Mouse (Mus musculus) brown adipose tissue, adult 24 weeks (tissue): ENCODE measurements around the gene Cntnap2. TPM values are rescaled to one million over a fixed set of nuclear protein-coding genes. Genes with fewer than 3 reads are reported as not detected.

Experiments
- H3K27ac ChIP-seq: fragments of 200-500 bp; replicated peaks from 2 replicates; pipeline ENCODE4 v1.5.1; 2012; ENCODE audit warnings: low read depth, mild to moderate bottlenecking, low read length
- H3K4me1 ChIP-seq: fragments of 200-500 bp; 2 replicates; pipeline ENCODE4 v1.6.1; 2012; ENCODE audit warnings: low read length, mixed read lengths; ENCODE audit not compliant: control insufficient read depth, insufficient read depth, insufficient read length
- H3K4me3 ChIP-seq: fragments of 200-500 bp; 2 replicates; pipeline ENCODE4 v1.5.1; 2012; ENCODE audit warnings: low read depth, mild to moderate bottlenecking, low read length, moderate library complexity; ENCODE audit not compliant: insufficient read depth
- polyA plus RNA-seq: library from polyadenylated mRNA; stranded (reverse); fragments of >200 nt; gene quantifications from 2 replicates; pipeline ENCODE4 v1.2.4, GENCODE M21; 2012; ENCODE audit not compliant: missing spikeins, insufficient read depth, insufficient read length

Cntnap2 gene
- polyA plus RNA-seq, 1 experiment: not detected

- Histone ChIP-seq H3K27ac (no peak overlapping the region), H3K4me1 (no peaks in the 10 kb centered on the region), H3K4me3 (no peak overlapping the region)
Observed at GRCm38 (mm10) chr6:46166837-46167236, 1107.7 kb downstream of the Cntnap2 start.

DNA sequence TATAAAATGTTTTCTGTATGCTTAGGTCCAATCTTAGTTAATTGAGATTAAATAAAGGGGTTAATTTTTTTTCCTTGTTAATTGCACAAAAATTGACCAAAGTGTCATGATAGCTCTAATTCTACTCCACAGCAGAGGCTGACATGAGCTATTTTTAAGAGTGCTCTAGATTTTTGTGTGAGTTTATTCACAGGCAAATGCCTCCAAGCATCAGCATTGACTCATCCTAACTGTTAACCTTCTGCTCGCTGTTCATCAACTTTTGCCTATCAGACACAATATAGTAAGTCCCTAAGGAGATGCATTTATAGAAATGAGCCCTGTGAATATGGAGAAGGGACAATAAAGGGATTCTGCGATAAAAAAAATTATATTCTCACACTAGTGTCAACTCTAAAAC lies 1138.1 kb downstream of the Cntnap2 start:
- Histone ChIP-seq H3K4me1 (no peaks in the 10 kb centered on the region), H3K27ac (no peak overlapping the region), H3K4me3 (no peak overlapping the region)

DNA sequence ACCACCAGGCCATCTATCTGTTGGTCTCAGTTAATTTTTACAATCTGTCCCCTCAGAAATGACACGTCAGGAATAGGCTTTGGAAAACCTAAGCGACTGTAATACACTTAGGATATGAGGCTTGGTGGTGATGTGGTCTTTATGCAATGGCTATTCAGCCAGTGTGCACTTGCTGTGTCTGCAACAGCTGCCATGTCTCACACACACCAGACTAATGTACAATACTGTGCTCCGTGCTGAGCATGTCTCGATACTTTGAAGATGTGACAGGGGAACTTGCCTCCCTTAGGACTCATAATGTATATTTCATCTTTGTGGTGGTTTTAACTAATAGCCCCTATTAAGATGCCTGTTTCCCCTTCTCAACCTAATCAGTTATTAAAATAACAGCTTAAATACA lies 1142.7 kb downstream of the Cntnap2 start:
- Histone ChIP-seq H3K4me3 (no peak overlapping the region), H3K4me1 (no peaks in the 10 kb centered on the region), H3K27ac (no peak overlapping the region)

DNA sequence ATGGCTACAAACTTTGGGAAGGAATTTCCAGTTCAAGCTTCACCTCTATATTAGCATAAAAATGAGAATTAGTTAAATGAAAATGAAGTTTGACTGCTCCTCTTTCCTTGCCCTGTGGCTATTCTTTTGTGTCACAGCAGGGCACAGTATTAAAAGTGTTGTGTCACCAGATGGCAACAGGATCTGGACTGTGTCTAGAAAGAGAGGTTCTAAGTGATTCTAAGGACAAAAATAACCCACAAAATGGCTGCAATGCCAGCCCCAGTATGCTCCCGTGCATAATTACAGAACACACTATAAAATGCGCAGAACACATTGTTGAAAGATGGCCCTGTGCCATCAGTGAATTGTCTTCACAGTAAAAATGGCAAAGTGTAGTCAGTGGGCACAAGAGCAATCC lies 1146.4 kb downstream of the Cntnap2 start:
- Histone ChIP-seq H3K27ac (no peak overlapping the region), H3K4me3 (no peak overlapping the region), H3K4me1 (no peaks in the 10 kb centered on the region)

DNA sequence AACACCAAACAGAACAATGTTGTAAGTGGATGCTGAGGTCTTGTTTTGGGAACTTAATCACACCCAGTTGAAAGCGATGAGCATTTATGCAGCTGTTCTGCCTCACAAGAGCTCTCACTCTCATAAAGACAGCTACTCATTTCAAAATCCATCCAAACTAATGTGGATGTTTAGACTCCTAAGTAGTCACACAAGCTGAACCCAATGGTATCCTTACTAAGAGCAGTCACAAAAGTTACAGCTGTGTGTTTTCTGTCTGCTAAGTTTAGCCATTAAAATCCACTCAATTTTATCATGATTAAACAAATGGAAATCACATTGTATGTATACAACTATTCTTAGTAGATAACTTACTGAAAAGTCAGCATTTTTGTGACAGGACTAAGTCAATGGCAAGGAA lies 1173.7 kb downstream of the Cntnap2 start:
- Histone ChIP-seq H3K27ac (no peak overlapping the region), H3K4me1 (no peaks in the 10 kb centered on the region), H3K4me3 (no peak overlapping the region)

DNA sequence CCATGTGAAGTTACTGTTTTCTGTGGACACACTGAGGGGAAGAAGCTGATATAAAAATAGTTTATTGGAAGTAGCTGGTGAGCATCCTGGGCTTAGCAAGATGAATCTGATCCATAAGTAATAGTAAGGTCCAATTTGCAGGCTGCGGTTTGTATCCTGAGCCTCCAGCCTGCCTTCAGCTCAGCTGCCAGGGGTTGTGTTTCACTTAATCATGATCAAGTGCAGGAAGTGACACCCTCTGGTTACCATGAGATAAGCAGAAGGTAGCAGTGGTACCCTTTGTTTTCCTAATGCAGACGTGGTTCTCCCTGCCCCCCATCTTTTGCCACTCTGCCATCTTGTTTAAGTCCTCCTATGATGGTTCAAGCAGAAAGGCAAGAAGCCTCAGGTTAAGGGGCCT lies 1181.2 kb downstream of the Cntnap2 start:
- Histone ChIP-seq H3K4me3 (no peak overlapping the region), H3K27ac (no peak overlapping the region), H3K4me1 (no peaks in the 10 kb centered on the region)

GRCm38 (mm10) chr6:46263171-46263570 lies 1204.0 kb downstream of the Cntnap2 start:
- H3K4me1 ChIP-seq: no peaks in the 10 kb centered on the region
- H3K4me3 ChIP-seq: no peak overlapping the region
- H3K27ac ChIP-seq: no peak overlapping the region

DNA sequence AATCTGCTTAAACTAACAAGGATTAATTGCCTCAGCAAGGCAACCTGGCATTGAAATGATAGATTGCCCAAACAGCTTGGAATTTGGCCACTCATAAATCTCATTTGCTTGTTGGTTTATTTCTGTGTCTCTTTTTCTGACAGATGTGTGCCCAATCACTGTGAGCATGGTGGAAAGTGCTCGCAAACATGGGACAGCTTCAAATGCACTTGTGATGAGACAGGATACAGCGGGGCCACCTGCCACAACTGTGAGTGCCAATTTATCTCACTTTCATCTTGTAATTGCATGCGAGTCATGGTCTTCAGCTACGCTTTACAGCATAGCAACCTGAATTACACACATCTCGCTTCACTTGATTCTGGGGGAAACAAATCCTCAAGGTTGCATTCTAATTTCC lies 1287.8 kb downstream of the Cntnap2 start:
- Histone ChIP-seq H3K4me3 (no peak overlapping the region), H3K4me1 (no peaks in the 10 kb centered on the region), H3K27ac (no peak overlapping the region)

DNA sequence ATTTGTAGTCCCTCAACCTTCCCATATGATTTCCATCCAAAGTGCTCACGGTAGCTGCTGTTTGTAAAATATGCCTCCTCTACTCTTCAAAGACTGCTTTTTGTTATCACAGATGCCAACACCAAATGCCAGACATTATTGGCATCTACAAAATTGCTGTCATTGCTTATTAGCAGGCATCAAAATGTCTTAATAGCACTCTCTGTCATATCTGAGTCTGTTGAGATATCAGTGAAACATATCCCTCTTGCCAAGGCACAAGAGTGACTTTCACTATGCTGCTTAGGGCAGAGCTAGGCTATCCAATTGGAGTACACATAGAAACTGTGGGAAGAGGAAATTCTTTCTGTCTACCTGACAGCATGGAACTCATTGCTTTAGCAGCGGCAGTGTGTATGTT lies 1301.9 kb downstream of the Cntnap2 start:
- Histone ChIP-seq H3K27ac (no peak overlapping the region), H3K4me1 (no peaks in the 10 kb centered on the region), H3K4me3 (no peak overlapping the region)

GRCm38 (mm10) chr6:46362156-46362555 lies 1303.0 kb downstream of the Cntnap2 start:
- Histone ChIP-seq H3K4me3 (no peak overlapping the region), H3K27ac (no peak overlapping the region), H3K4me1 (no peaks in the 10 kb centered on the region)

- Histone ChIP-seq H3K27ac (no peak overlapping the region), H3K4me1 (no peaks in the 10 kb centered on the region), H3K4me3 (no peak overlapping the region)
Observed at GRCm38 (mm10) chr6:46398725-46399589, 1339.8 kb downstream of the Cntnap2 start.

DNA sequence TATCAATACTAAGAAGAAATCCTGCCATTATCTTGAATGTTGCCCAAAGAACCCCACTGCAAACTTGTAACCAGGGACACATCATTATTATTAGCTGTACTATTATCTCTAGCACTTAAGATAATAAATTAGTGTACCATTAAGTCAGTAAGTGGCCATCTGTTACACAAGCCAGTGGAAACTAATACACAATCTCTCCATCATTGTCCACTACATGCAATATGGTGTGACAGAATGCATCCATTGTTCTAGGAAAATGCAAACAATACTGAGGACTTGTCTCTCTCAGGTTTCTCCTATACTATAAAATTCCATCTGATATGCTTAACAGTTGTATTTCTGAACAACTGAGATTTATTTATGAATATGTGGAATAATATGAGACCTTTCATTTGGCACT lies 1355.0 kb downstream of the Cntnap2 start:
- H3K4me3 ChIP-seq: no peak overlapping the region
- no peaks in the 10 kb centered on the region for H3K4me1 ChIP-seq
- H3K27ac ChIP-seq: no peak overlapping the region

GRCm38 (mm10) chr6:46414562-46414961 lies 1355.4 kb downstream of the Cntnap2 start:
- H3K4me1 ChIP-seq: no peaks in the 10 kb centered on the region
- H3K27ac ChIP-seq: no peak overlapping the region
- H3K4me3 ChIP-seq: no peak overlapping the region

- Histone ChIP-seq H3K4me3 (no peak overlapping the region), H3K4me1 (no peaks in the 10 kb centered on the region), H3K27ac (no peak overlapping the region)
Observed at GRCm38 (mm10) chr6:46419827-46420226, 1360.7 kb downstream of the Cntnap2 start.

DNA sequence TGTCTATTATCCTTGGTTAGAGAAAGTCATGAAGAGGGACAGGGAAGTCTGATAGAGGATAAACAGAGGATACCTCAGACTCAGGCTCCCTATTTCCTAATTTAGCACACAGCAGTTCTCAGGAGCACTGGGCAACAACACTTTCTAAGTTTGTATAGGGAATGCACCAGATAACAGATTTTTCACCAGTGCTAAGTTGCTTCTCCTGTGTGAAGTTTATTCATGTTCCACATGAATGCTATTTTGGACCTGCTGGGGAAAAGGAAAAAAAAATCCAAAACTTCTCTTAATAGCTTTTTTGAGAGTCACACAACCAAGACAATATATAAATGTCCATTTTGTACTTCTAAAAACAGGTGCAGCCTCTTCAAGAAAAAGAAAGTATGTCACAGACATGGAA lies 1361.2 kb downstream of the Cntnap2 start:
- no peak overlapping the region for H3K27ac ChIP-seq
- H3K4me3 ChIP-seq: no peak overlapping the region
- H3K4me1 ChIP-seq: no peaks in the 10 kb centered on the region

DNA sequence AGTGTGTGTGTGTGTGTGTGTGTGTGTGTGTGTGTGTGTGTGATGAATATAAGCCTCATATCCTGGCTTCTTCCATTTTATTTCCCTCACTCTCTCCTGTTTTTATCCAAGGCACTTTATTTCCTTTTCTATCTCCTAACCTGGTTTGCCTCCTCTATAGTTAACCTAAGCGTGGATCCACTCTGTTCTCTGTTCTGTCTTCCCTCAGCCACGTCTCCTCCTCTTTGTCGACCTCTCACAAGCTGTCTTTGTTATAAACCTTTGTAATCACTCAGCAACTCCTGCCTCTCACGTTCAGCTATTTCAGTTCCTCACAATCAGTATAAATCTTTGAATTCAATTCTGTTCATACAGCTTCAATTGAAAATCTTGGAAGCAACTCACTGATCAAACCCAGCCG lies 1369.1 kb downstream of the Cntnap2 start:
- Histone ChIP-seq H3K4me1 (no peaks in the 10 kb centered on the region), H3K4me3 (no peak overlapping the region), H3K27ac (no peak overlapping the region)
